Mouse (Mus musculus) frontal cortex, adult (tissue): ENCODE data around the gene S100z.

Source experiments
- ATAC-seq: cut with Nextera tagmentation; 2 replicates; pipeline ENCODE4 v1.9.2; 2017; ENCODE audit warnings: mild to moderate bottlenecking, moderate library complexity, mixed read lengths; ENCODE audit not compliant: low TSS enrichment

S100z gene

DNA sequence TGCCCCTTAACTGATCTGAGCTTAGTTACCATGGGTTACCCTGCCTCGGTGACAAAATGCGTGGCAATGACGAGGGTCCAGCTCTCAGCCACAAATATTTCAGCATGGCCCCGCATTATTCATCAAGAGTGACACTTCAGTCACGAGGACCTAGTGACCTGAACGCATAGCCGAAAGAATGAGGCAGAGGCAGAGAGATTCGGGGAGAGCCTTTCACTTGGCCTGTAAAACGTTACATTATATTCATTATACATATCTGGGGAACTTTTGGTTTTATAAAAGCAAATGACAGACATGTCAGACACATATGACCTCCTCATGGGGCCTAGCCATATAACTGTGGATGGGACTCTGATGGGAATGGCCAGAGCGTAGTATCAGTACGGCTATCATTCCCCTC, 33.7 kb downstream of the S100z start, which contains the start of gene Crhbp:
TSS of gene Crhbp (minus strand) at position 101 of the 400 bp plus-strand sequence.
- no peak for ATAC-seq

- no peak for ATAC-seq
Measured at GRCm38 (mm10) chr13:95444291-95444690, 34.2 kb downstream of the S100z start.

DNA sequence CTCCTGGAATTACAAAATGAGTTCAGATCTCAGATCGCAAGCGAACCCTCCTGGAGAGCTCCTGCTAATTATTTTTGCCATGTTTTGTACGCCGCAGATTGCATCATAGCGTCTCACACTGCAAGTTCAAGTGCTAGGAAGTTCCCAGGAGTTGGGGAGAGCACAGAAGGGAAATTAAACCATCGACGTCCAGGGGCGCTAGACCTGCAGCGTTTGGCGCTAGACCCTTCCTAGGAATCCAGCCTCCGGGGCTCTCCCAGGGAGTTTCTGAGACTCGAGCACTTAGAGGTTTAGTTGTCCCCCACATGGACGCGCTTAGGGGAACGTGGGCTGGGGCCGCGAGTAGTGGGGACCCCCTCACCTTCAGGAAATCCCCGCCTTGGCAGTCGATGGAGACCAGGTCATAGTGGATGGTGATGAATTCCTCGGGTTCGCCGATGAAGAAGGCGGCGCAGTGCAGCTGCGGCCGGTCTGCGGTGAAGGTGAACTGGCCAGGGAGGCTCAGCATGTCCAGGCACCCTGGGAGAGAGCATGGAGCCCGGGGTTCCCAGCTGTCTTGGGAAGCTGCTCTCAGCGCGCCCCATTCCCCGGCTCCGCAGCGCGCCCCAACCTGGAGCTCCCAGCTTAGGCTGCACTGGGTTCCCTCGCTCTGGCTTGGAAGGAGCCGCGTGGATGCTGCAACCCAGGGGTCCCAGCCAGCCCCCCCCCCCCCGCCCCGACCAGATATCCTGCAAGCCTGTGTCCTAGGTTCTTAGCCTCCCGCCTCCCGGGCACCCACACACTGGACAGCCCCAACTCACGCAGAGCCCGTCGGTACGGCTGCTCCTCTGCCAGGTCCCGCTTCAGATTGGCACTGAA, 34.9 kb downstream of the S100z start:
- ATAC-seq, result no peak

DNA sequence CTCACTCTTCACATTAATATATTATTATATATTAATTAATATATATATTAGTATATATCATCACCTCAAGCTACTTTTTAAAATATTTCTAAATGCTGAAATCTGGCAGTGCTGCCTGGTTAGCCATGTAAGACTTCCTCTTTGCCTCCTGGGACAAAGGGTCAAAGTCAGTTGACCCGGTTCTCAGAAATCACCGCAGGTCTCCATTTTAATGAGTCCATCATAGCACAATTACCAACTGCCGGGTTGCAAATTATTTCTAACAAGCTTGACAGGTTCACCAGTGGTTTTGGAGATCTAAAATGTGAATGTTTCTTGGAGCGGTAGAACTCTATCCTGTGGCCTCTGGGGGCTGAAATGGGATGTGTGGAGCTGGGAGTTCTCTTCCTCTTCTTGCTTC, 35.6 kb downstream of the S100z start:
- ATAC-seq, result no peak

- ATAC-seq, result peak; percentile 69
Measured at GRCm38 (mm10) chr13:95439569-95439968, 39.0 kb downstream of the S100z start.

GRCm38 (mm10) chr13:95431760-95432159, 46.8 kb downstream of the S100z start:
- ATAC-seq, result no peak

- ATAC-seq, result no peak
Measured at GRCm38 (mm10) chr13:95427499-95427898, 51.0 kb downstream of the S100z start.
